Mouse (Mus musculus) A20 (cell line): ENCODE measurements around the gene Cnksr2.
A peak's percentile ranks its signal among the peaks of the same experiment; 100 is the strongest.

Experiments
- DNase-seq: peaks from one replicate; pipeline ENCODE4 v3.0.0-alpha.2; 2011; ENCODE audit warnings: low read depth, low spot score

The Cnksr2 gene

DNA sequence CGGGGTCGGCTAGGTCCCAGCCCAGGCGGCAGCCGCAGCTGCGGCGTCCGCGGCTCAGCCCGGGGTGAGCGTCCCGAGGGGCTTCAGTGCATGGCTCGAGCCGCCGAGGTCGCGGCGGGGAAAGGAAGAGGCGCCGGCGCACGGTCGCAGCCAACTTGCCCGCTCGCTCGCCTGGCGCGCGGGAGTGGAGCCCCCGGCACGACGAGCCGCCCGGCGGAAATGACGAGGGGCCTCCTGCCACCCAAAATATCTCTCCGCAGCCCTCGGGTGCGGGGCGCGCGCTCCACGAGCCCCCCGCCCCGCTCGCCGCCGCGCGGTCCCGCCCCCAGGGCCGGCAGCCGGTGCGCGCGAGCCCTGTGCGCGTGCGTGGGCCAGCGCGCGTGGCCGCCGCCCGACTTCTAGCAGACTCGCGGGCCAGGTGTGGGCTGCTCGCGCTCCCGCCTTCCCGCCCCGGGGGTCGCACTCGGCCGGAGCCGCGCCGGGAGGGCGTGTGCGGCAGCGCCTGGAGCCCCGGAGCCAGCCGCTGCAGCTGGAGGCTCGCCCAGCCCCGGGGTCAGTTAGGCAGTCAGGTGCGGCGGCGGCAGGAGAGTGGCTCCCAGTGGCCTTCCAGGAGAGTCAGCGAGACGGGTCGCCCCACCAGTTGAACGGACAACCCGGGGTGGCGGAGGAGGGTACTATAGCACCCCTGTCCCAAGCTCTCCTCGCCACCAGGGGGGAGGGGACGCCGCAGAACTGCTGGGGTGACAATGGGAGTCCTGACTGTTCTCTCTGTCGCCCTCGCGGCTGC lies at the start of gene Cnksr2:
TSS of gene Cnksr2 (minus strand) at position 238 of the 787 bp plus-strand sequence.
- no peak for DNase-seq

DNA sequence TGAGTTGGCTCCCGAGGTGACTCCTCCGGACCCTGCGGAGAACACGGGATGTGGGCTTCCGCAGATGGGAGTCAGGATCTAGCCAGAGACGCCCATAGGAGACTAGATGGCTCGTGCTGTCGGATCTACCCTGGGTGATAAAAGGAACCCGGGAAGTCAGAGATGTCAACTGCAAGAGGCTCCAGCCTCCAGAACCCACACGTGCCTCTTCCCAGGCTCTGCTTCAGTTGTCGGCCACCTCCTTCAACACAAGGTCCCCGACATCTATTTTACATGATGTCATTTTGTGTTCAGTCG lies 698 bp upstream of the Cnksr2 start:
- DNase-seq, result no peak

DNA sequence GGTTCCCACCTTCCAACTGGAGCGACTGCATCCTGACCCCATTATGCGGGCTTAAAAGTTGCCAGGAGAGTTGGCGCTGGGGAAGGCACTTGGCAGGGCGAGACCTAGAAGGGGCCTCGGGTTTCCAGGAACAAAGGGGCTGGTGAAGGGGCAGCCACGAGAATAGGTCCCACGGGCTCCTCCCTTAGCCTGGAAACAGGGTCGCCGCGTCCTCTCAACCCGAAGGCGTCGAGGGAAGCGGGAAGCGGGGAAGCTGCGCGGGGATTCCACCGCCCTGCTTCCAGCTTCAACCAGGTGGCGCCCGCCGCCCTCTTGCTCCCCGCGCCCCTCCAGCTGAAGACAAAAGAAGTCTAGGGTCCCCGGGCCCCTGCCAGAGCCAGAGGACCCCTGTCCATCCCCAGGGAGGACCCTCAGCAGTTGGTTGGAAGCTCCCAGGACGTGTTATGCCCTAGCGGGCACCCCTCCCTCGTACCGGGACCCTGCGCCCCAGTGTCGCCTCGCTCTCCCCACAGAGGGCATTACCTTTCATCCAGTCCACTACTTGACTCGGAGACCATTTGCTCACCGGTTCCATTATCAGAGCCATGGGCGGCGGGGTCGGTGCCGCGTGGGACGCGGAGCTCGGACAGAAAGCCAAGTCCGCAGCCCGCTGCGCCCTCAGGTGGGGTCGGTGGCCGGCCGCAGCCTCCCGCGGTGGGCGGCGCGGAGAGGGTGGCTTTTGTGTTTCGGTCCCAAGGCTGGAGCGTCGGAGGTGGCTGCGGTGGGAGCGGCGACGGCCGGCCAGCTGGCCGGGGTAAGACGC lies 638 bp downstream of the Cnksr2 start:
- no peak for DNase-seq

DNA sequence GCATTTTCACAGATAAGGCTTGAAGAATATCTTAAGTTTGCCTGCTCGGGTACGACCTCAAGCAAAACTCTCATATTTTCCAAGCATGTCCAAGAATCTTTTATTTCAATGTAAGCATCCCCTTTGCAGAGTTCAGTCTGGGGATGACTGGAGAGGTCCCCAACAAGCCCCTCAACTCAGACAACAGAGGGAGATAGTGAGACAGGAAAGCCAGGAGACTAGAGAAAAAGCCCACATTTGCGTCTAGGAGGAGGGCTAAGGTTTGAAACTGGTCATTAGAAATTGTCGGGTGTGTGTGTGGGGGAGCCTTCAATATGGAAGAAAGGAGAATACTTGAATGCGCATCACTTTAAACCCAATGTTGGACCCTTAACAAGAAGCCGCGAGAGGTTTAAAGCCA lies 1.4 kb downstream of the Cnksr2 start:
- DNase-seq, result no peak

DNA sequence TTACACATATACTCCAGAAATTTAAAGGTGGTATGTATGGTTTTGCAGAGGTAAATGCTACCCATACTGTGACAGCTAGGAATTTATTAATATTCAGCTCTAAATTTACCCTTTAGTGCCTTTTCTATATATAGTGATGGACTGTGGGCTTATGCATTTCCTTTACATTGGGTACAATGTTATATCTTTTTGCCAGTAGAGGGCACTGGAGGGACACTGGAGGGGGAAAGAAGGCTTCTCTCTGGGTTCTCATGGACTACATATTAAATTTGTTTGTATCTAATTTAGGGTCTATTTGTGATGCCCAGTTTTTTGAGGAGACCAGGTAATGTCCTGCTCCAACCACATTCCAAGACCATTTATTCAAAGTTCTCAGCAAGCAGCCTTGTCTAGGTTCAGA lies 91.4 kb downstream of the Cnksr2 start:
- DNase-seq, result peak; percentile 39

DNA sequence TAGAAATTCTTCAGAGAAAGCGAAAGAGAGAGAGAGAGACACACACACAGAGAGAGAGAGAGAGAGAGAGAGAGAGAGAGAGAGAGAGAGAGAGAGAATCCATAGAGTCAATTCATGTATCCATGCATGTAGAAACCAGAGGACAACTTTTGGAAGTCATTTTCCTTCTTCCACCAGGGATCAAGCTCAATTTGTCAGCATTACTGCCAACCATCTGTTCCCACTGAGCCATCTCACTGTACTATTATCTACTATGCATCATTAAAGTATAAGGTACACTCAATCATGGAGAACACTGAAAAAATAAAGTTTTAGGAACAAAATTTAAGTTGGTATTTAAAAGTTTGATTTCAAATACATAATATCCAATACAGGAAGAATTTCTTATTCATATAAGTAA lies 93.8 kb downstream of the Cnksr2 start:
- no peak for DNase-seq

DNA sequence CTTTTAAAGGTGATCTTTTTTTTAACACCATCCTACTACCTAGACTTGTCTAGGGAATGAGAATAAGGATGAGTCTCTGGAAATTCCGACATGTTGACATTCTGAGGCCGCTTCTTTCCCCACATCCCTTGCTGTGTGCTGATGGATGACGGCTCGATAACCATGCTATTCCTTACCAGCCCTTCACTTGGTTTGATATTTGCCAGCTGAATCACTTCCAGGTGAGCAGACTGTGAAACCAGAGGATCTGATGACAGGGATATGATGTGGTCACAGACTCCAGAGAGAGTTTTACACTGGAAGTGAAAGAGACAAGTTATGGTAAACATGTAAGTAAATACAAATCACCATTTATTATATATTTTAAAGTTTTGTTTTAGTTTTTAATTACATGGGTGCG lies 98.0 kb downstream of the Cnksr2 start:
- no peak for DNase-seq

DNA sequence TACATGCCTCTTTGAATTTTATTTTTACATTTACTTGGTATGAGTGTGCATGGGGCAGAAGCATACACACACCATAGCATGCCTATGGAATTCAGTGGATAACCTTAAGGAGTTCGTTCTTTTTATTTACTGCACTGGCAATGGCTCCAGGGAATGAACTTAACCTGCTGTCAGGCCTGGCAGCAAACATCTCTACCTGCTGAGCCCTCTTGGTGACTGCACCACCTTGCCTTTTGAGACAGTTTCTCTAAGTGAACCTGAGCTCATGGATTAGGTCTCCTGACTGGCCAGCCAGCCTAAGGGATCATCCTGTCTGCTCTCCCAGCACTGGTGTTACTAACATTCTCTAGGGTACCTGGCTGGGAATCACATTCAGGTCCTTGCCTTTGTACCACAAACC lies 106.5 kb downstream of the Cnksr2 start:
- DNase-seq, result no peak

DNA sequence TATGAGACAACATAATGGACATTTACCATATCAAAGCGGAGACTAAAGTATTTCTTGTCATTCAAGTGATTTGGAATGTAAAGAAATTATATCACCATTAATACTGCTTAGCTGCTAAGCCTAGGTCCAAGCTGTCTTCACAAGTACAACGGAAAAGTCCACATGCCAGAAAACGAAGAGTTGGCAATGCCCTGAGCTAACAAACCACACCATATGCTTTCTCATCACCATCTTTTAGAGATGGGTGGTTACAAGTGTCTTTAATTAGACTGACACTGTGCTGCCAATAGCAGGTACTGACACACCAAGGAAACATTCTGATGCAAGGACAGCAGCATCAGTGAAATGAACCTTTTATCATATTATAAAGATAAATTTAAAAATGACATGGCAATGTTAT lies 123.0 kb downstream of the Cnksr2 start:
- DNase-seq, result no peak

DNA sequence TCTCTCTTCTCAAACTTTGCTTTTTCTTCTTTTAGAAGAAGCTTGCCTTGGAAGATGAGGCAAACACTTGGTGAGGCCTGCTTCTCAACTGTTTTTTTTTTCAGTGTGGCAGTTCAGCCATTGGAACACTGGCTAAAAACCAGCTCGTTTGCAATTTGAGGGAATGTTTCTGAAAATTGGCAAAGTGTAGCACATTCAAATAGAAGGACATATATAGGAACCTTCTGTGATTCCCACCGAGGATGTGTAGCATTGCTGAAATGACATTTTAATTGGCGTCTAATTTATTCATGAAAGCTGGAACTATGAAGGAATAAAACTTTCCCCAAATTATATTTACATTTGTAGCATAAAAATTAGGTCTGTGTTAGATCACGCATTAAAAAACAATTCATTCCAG lies 213.1 kb downstream of the Cnksr2 start:
- DNase-seq, result no peak

DNA sequence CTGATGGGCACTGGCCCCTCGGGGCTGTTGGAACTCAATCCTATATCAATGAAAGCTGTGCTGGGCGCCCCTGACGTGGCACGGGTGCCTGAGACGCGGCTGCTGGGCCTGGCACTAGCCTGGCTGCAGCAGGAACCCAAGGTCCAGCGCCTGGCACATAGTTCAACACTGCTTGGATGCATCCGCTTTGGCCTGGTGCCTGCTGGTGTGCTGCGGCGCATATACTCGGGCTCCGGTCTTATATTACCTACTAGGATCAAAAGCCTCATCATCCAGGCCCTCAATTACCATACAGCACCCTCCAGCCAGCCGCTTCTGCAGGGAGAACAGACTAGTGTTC lies 224.2 kb downstream of the Cnksr2 start:
- DNase-seq, result no peak

DNA sequence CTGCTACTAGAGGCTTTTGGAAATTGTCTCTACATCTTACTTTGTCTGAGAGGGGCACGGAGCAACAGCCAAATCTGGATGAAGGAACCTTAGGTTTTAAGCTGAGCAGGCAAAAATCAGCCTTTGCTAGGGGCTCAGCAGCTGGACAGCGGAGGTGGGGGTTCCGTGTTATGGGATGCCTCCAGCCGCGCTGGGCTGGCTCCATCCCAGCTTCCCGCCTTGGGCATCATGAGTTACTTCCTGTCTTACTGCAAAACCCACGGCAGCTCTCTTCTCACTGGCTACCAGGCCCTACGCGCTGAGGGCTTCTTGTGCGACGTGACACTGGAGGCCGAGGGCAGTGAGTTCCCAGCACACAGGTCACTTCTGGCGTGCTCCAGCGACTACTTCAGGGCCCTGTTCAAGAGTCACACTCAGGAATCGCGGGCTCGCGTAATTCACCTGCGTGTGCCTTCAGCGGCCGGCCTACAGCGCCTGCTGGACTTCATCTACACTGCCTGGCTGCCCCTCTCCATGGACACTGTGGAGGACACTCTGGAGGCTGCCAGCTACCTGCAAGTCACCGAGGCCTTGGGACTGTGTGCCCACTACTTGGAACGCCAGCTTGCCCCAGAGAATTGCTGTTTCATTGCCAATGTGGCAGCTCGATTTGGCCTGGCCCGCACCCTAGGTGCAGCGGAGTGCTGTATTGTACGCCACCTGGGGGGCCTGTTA lies 224.7 kb downstream of the Cnksr2 start, which contains the start of gene Klhl34:
TSS of gene Klhl34 (plus strand) at position 229 of the 714 bp plus-strand sequence.
- DNase-seq, result no peak

DNA sequence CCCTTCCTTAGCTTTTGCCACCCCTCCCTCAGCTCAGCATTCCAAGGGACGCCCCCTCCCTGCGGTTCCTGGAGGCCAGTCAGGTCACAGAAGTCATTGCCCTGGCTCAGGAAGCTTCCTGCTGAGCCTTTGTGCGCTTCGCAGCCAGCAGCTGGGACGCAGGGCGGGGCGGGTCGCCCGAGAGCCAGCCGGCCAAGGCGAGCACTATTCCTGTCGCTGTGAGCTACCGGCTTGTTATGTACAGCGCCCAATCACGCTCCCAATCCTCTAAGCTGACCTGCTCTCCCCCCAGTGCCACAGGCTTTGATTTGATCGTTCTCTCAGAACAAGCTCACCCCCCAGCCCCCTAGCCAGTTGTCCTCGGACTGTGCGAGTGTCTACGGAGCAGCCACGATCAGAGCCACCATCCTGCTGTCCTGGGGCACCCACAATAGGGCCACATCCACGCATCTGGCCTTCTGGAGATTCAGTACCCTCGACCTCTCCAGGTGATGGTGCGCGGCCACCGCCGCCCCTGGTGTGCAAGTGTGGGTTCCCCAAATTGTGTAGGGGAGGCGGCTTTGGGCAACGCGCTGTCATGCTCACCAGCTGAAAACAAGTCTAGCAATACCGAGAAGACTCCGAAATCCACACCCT lies 225.4 kb downstream of the Cnksr2 start:
- DNase-seq, result no peak

DNA sequence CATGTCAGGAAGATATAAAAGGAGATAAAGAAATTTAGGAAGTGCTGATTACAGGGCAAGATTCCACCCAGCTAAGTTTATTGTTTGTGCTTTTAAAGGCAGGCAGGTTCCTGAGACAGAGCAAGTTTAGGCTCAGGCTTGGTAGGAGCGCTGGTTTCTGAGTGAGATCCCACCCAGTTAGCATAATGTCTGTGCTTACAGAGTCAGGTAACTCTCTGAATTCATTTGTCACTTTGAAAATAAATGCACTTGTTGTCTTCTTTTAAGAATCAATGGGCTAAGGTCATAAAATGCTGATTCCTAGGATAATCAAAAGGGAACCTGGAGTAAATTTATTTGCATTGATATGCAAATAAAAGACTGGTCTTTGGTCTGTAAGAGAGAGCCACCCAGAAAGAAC lies 233.4 kb downstream of the Cnksr2 start:
- DNase-seq, result no peak

DNA sequence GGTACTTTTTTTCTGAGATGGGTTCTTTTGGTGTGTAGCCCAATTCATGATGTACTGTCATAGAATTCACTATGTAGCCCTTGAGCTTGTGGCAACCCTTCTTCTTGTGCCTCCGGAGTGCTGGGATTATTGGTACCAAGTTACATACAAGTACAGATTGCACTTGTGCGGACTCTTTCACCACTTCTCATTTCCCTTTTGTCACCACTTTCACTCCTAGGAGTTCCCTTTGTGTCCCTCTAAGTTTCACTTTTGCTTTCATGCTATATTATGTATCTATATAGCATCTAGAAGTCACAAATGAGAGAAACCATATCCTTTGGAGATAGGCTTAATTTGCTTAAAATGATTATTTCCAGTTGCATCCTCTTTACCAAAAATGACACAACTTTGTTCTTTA lies 241.4 kb downstream of the Cnksr2 start:
- DNase-seq, result peak; percentile 32
